Mouse (Mus musculus) kidney, adult 2 months (tissue): ENCODE measurements around the gene Hist2h2aa1.

ENCODE experiments used
- CTCF ChIP-seq: fragments of 200-500 bp; conservative IDR thresholded peaks from 2 replicates; pipeline ENCODE4 v1.5.1; 2011; ENCODE audit warnings: low read depth, mild to moderate bottlenecking, control low read depth, low read length, moderate library complexity, mixed read lengths; ENCODE audit not compliant: insufficient read depth, insufficient read length
- POLR2A ChIP-seq: fragments of 200-500 bp; IDR thresholded peaks from one replicate; pipeline ENCODE4 v1.6.1; 2011; ENCODE audit warnings: low read depth, low read length, control low read depth

DNA sequence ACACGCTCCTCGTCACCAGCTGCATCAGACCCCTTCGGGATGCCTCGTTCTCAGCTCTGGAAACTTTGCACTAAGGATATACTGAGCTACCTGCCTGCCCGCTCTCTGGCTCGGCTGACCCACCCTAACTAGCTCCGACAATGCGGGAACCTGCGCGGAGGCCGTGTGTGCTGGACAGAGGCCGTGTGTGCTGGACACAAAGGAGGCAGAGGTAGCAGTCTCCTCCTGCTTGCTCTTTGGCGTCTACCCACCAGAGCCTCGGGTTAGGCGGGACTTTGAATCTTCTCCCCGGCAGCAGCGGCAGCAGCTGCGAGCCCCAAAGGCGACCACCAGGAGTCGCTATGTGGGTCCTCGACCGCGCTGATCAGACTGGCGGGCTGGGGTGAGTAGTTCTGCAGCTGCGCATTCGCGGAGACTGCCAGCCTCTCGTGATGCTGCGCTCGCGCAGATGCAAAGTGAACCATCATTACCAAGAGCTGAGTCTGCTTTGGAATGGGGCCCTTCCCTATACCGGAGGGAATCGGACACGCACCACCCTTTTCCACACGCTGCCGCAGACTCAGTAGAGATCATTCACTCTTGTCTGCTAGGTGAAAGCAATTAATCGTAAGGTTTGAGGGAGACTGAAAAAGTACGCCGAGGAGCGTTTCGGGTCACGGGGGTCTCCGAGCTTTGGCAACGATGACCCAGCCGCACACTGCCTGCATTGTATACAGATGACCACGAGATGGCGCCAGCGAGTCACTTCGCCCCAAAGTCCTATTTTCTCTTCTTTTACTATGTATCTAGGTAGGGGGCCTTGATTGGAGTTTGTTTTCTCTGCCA, 32.7 kb downstream of the Hist2h2aa1 start:
- TF ChIP-seq CTCF (peak; percentile 79), POLR2A (no peak)
